Mouse (Mus musculus): Measurements from ENCODE around the gene 4930467E23Rik.
"Not testable (repeated sequence)": the region's sequence is repeated elsewhere in the genome, so short reads cannot be mapped to it uniquely, and the experiment has no call there.

- TF ChIP-seq JUND (conservative IDR thresholded peaks at IDR 0.05; ENCODE audit: low read depth, low read length); HCFC1 (IDR thresholded peaks at IDR 0.05; ENCODE audit: low read depth, low read length); POLR2A (IDR thresholded peaks at IDR 0.05; ENCODE audit: low read depth, low read length); TCF12 (IDR thresholded peaks at IDR 0.05; ENCODE audit: low read depth, low read length); SIN3A (IDR thresholded peaks at IDR 0.05; ENCODE audit: low read length); MEF2A (IDR thresholded peaks at IDR 0.05; ENCODE audit: borderline replicate concordance, low read depth, low read length); CTCF (conservative IDR thresholded peaks at IDR 0.05 in 1 of 2, IDR thresholded peaks at IDR 0.05 in 1 of 2; ENCODE audit: low read depth in 2 of 2, low read length in 2 of 2); MXI1 (IDR thresholded peaks at IDR 0.05; ENCODE audit: low read depth, low read length); ZNF384 (IDR thresholded peaks at IDR 0.05; ENCODE audit: low read depth, low read length); MAFK (IDR thresholded peaks at IDR 0.05; ENCODE audit: insufficient replicate concordance, low read length); ETS1 (conservative IDR thresholded peaks at IDR 0.05; ENCODE audit: low read depth, low read length); NRF1 (IDR thresholded peaks at IDR 0.05; ENCODE audit: low read depth, low read length); NELFE (IDR thresholded peaks at IDR 0.05; ENCODE audit: low read depth, low read length): not testable (repeated sequence)
These were observed 53.4 kb downstream of the 4930467E23Rik start for GRCm38 (mm10) chr8:19782736-19783135.
